29 mouse cellular contexts compared by ENCODE assay signal in the genomic region with DNA sequence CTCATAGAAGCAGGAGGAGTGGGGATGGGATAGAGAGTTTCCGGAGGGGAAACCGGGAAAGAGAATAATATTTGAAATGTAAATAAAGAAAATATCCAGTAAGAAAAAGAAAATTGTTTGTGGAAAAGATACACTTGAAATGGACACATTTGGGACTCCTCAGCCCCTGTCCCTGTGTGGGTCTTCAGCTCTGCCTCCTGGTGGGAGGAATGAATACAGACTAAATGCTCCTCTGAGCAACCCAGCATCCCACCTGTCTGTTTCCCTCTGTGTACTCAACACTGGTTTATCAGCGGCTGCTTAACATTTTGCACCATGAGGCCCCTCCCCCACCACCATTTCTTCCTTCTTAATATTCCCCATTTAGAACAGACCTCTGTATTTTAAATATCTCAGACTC. TPM values are rescaled to one million over a fixed set of nuclear protein-coding genes. Genes with fewer than 3 reads are reported as not detected.
DNase-seq lines count a peak whose midpoint lies in the region; TF ChIP-seq lines count a peak whose summit lies in the region.
"Had no signal": no experiment of that assay in that cellular context is flagged by ENCODE, and none has a peak within 500 bp of the region (broad histone marks: within the 10 kb centered on the region; RNA-seq: fewer than 3 reads in every experiment).

No protein-coding gene starts in this region.

- intact Hi-C loops in heart, adult 2 months (cut with DNase I) = loop anchor here (10.0 kb wide), 3 partner anchors 109 to 999 kb away; no protein-coding TSS in a partner anchor

- H3K36me3 ChIP-seq in heart, adult 2 months (ENCODE audit: control insufficient read depth, insufficient read depth, low read length) = no peaks in the 10 kb centered on the region
- H3K36me3 ChIP-seq in ES-Bruce4 (ENCODE audit: control insufficient read depth, insufficient read depth, low read length, poor library complexity, severe bottlenecking) = no peaks in the 10 kb centered on the region
- H3K36me3 ChIP-seq: embryonic facial prominence, embryonic 10.5 days; embryonic facial prominence, embryonic 15.5 days; forebrain, embryonic 12.5 days; heart, embryonic 12.5 days; limb, embryonic 13.5 days; neural tube, embryonic 13.5 days; stomach, embryonic 15.5 days had no signal

- no peak overlapping the region for H3K9ac ChIP-seq in heart, adult 2 months (ENCODE audit: low read depth, low read length)
- no peak overlapping the region for H3K9ac ChIP-seq in ES-Bruce4 (ENCODE audit: low read depth, poor library complexity, severe bottlenecking)
- H3K9ac ChIP-seq: embryonic facial prominence, embryonic 15.5 days; forebrain, embryonic 12.5 days; heart, embryonic 12.5 days; limb, embryonic 13.5 days; neural tube, embryonic 13.5 days; stomach, embryonic 15.5 days had no signal

- no peak for TF ChIP-seq POLR2A in heart, adult 2 months (IDR thresholded peaks at IDR 0.05; ENCODE audit: insufficient read depth, low read depth, low read length)
- no peak for TF ChIP-seq POLR2A in ES-Bruce4 (IDR thresholded peaks at IDR 0.05; ENCODE audit: insufficient read depth, low read length)

- H3K9me3 ChIP-seq in ES-Bruce4 (replicated peaks; ENCODE audit: control insufficient read depth, insufficient read depth, low read length, poor library complexity, severe bottlenecking) = no peaks in the 10 kb centered on the region
- H3K9me3 ChIP-seq: embryonic facial prominence, embryonic 10.5 days; embryonic facial prominence, embryonic 15.5 days; forebrain, embryonic 12.5 days; heart, embryonic 12.5 days; limb, embryonic 13.5 days; neural tube, embryonic 13.5 days; stomach, embryonic 15.5 days had no signal

- no peak for TF ChIP-seq EP300 in heart, adult 2 months (IDR thresholded peaks at IDR 0.05; ENCODE audit: insufficient read depth, low read depth, low read length)
- no peak for TF ChIP-seq EP300 in ES-Bruce4 (IDR thresholded peaks at IDR 0.05; ENCODE audit: insufficient read depth, low read depth, low read length)

- no peaks in the 10 kb centered on the region for H3K79me2 ChIP-seq in heart, adult 2 months (replicated peaks; ENCODE audit: control insufficient read depth, insufficient read depth, low read length)

- no peak overlapping the region for H3K4me3 ChIP-seq in heart, adult 2 months
- no peak overlapping the region for H3K4me3 ChIP-seq in layer of hippocampus, adult 2 months
- no peak overlapping the region for H3K4me3 ChIP-seq in ES-Bruce4 (ENCODE audit: low read depth, low read length)
- H3K4me3 ChIP-seq: embryonic facial prominence, embryonic 10.5 days; embryonic facial prominence, embryonic 15.5 days; forebrain, embryonic 12.5 days; heart, embryonic 12.5 days; limb, embryonic 13.5 days; neural tube, embryonic 13.5 days; stomach, embryonic 15.5 days had no signal

- peak; percentile 60 for TF ChIP-seq CTCF in heart, adult 2 months (IDR thresholded peaks at IDR 0.05)
- TF ChIP-seq CTCF in layer of hippocampus, adult 2 months (conservative IDR thresholded peaks at IDR 0.05) = peak; percentile 29; the same call in 1 of the 2 replicates
- TF ChIP-seq CTCF in ES-Bruce4 (IDR thresholded peaks at IDR 0.05; ENCODE audit: low read depth, low read length) = peak; percentile 9

- no peak for DNase-seq in heart, adult 2 months
- no peak for DNase-seq in heart, adult 8-10 months (ENCODE audit: low spot score)
- no peak for DNase-seq in layer of hippocampus, adult 2 months (ENCODE audit: low spot score in 2 of 2)
- DNase-seq in layer of hippocampus, postnatal 36 days = no peak
- peak; percentile 8 for DNase-seq in R1 (ENCODE audit: low read depth, low spot score)
- no peak for DNase-seq in spleen, postnatal 10 days (ENCODE audit: low spot score in 2 of 2)
- DNase-seq: adrenal gland, postnatal 14 days; cerebellum, adult 11 months; cerebellum, adult 9-10 months; cerebellum, postnatal 36 days; gastrocnemius, postnatal 14 days; heart, postnatal 10 days; kidney, adult 11 months; kidney, postnatal 14 days; right cerebral cortex, postnatal 4 days; thymus, postnatal 14 days had no signal

- H3K27me3 ChIP-seq in heart, adult 2 months (ENCODE audit: control insufficient read depth, insufficient read depth, low read length) = no peaks in the 10 kb centered on the region
- H3K27me3 ChIP-seq in ES-Bruce4 (ENCODE audit: control insufficient read depth, insufficient read depth, low read length, poor library complexity, severe bottlenecking) = peaks cover 4% of the 10 kb centered on the region; the same call in 1 of the 2 replicates
- H3K27me3 ChIP-seq: heart, embryonic 12.5 days had no signal

- no peak overlapping the region for H3K27ac ChIP-seq in heart, adult 2 months
- no peak overlapping the region for H3K27ac ChIP-seq in layer of hippocampus, adult 2 months
- no peak overlapping the region for H3K27ac ChIP-seq in ES-Bruce4 (ENCODE audit: insufficient read depth, low read length)
- H3K27ac ChIP-seq: embryonic facial prominence, embryonic 10.5 days; embryonic facial prominence, embryonic 15.5 days; forebrain, embryonic 12.5 days; limb, embryonic 13.5 days; neural tube, embryonic 13.5 days; stomach, embryonic 15.5 days had no signal

- no peaks in the 10 kb centered on the region for H3K4me1 ChIP-seq in heart, adult 2 months (ENCODE audit: control insufficient read depth, insufficient read depth, low read length)
- no peaks in the 10 kb centered on the region for H3K4me1 ChIP-seq in ES-Bruce4 (ENCODE audit: control insufficient read depth, insufficient read depth, low read length)
- H3K4me1 ChIP-seq: heart, embryonic 12.5 days; stomach, embryonic 15.5 days had no signal

- WGBS in heart, adult 2 months = 53% methylated on average over 3 of the region's 3 CpGs

RNA-seq across cellular contexts. Expression of a gene that starts 3.8 kb away (rescaled TPM):
- 10 to 100 TPM; 67.4 to 83.6 TPM for total RNA-seq in heart, adult 2 months (2021)
- polyA plus RNA-seq in heart, adult 2 months (2012; rRNA removed) = 26.1 and 52.0 TPM in 2 replicates
- 10 to 100 TPM; 74.3 to 94.1 (median 86.7) TPM for total RNA-seq in heart, adult 8-10 months (2022)
- 1 to 10 TPM; 4.0 to 4.3 TPM for total RNA-seq in layer of hippocampus, adult 2 months (2021)
- total RNA-seq in layer of hippocampus, postnatal 36 days (2021) = 1 to 10 TPM; 4.3 to 5.1 TPM
- polyA plus RNA-seq in ES-Bruce4 (2011; ENCODE audit: insufficient read depth, insufficient read length, low read depth, missing spikeins) = not detected in 2 replicates
- total RNA-seq: ES-E14; granulocyte monocyte progenitor cell, adult 5-6 weeks; megakaryocyte, adult 5-6 weeks had no signal
- polyA plus RNA-seq: CD4-positive, CD25-positive, alpha-beta regulatory T cell, adult 4 months; kidney, embryonic 14.5 days had no signal

Comparison
In these comparisons a context has a peak if more than half of its experiments do, and no peak if none do; other contexts are left out.
1. CTCF ChIP-seq: peak in every context shown above with its lines; median percentile 60 in heart, adult 2 months; 29 in layer of hippocampus, adult 2 months; 9 in ES-Bruce4.
2. RNA of a gene that starts 3.8 kb away (total RNA-seq): 74.3 to 94.1 TPM in heart, adult 8-10 months and 67.4 to 83.6 TPM in heart, adult 2 months; 4.3 to 5.1 TPM in layer of hippocampus, postnatal 36 days and 4.0 to 4.3 TPM in layer of hippocampus, adult 2 months; every median in the first group is over 10 times any median in the second.